In the genomic region with DNA sequence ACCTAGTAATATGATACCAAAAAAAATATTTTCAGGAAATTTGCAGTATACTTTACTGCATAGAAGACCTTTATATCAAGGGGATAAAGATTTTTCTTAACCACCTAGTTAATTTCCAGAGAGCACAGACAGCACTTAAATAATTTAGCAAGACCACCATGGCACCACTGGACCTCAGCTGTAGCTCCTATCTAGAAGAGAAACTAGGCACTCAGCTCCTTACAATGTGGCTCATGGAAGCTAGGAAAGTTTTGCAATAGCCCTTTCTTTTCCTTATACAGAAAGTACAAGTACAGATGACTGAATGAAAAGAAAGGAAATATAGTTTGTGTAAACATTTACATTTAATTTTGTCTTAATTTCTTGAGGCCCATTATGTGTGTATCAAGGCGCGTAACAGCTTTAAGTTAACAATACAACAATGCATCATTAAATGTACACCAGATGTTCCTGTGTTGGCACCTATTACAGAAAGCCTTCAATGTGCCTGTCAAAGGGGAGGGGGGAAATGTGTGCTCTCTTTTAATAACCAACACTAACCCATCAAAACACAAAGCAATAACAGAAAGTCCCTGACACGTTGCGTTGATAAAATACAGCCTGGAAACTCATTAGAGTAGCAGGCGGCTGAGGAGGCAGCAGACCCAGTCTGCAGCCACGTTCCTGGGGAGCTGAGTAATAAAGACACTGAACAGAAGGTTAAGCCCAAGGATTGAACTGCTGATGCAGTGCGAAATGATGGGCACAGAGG, we compare ENCODE assay signal across 9 mouse cellular contexts.
DNase-seq lines count a peak whose midpoint lies in the region; ATAC-seq and TF ChIP-seq lines count a peak whose summit lies in the region.
"Had no signal": no experiment of that assay in that cellular context is flagged by ENCODE, and none has a peak within 500 bp of the region (broad histone marks: within the 10 kb centered on the region; RNA-seq: fewer than 3 reads in every experiment).

No protein-coding gene starts in this region.

- H3K4me3 ChIP-seq in forebrain, embryonic 15.5 days: no peak overlapping the region
- H3K4me3 ChIP-seq in limb, embryonic 12.5 days (replicated peaks): no peak overlapping the region
- H3K4me3 ChIP-seq in neural tube, embryonic 14.5 days (ENCODE audit: low read depth, low read length): no peak overlapping the region
- no peak overlapping the region for H3K4me3 ChIP-seq in gastrocnemius, adult 2 months

- no peaks in the 10 kb centered on the region for H3K9me3 ChIP-seq in forebrain, embryonic 15.5 days
- no peaks in the 10 kb centered on the region for H3K9me3 ChIP-seq in limb, embryonic 12.5 days
- H3K9me3 ChIP-seq in neural tube, embryonic 14.5 days (ENCODE audit: control insufficient read depth, low read length): no peaks in the 10 kb centered on the region

- ATAC-seq in forebrain, embryonic 15.5 days (replicated peaks): peak; percentile 73
- ATAC-seq in limb, embryonic 12.5 days (ENCODE audit: insufficient number of reproducible peaks, insufficient read depth, low FRiP score, low TSS enrichment, low read depth): peak; percentile 68
- ATAC-seq in neural tube, embryonic 14.5 days (ENCODE audit: low read depth): peak; percentile 94

- peaks cover 15% of the 10 kb centered on the region for H3K4me1 ChIP-seq in forebrain, embryonic 15.5 days
- H3K4me1 ChIP-seq in limb, embryonic 12.5 days (replicated peaks): peaks cover 17% of the 10 kb centered on the region
- peaks cover 10% of the 10 kb centered on the region; the same call in 1 of the 2 replicates for H3K4me1 ChIP-seq in neural tube, embryonic 14.5 days (ENCODE audit: control insufficient read depth, insufficient read depth, low read length)

- no peak for TF ChIP-seq CTCF in gastrocnemius, adult 2 months (IDR thresholded peaks at IDR 0.05)

- intact Hi-C loops in gastrocnemius, adult 2 months (cut with DNase I): no loop called here

- no peak overlapping the region for H3K9ac ChIP-seq in forebrain, embryonic 15.5 days (replicated peaks)
- no peak overlapping the region for H3K9ac ChIP-seq in limb, embryonic 12.5 days (replicated peaks)
- H3K9ac ChIP-seq in neural tube, embryonic 14.5 days (replicated peaks; ENCODE audit: low read depth, low read length): no peak overlapping the region

- no peaks in the 10 kb centered on the region for H3K27me3 ChIP-seq in forebrain, embryonic 15.5 days
- H3K27me3 ChIP-seq in limb, embryonic 12.5 days: no peaks in the 10 kb centered on the region
- H3K27me3 ChIP-seq in neural tube, embryonic 14.5 days (ENCODE audit: control insufficient read depth, insufficient read depth, low read length): no peaks in the 10 kb centered on the region

- peak overlapping the region; percentile 6; the same call in 1 of the 2 replicates for H3K4me2 ChIP-seq in forebrain, embryonic 15.5 days (replicated peaks)
- peak overlapping the region; percentile 34 for H3K4me2 ChIP-seq in limb, embryonic 12.5 days
- peak overlapping the region; percentile 32; the same call in 1 of the 2 replicates for H3K4me2 ChIP-seq in neural tube, embryonic 14.5 days (ENCODE audit: low read depth, low read length)

- H3K36me3 ChIP-seq in forebrain, embryonic 15.5 days: no peaks in the 10 kb centered on the region
- no peaks in the 10 kb centered on the region for H3K36me3 ChIP-seq in limb, embryonic 12.5 days
- no peaks in the 10 kb centered on the region for H3K36me3 ChIP-seq in neural tube, embryonic 14.5 days (ENCODE audit: control insufficient read depth, insufficient read depth, low read length)

- peak overlapping the region; percentile 60 for H3K27ac ChIP-seq in forebrain, embryonic 15.5 days (replicated peaks)
- no peak overlapping the region for H3K27ac ChIP-seq in limb, embryonic 12.5 days
- H3K27ac ChIP-seq in neural tube, embryonic 14.5 days (ENCODE audit: low read depth, low read length): peak overlapping the region; percentile 28; the same call in 1 of the 2 replicates
- no peak overlapping the region for H3K27ac ChIP-seq in gastrocnemius, adult 2 months

- WGBS in forebrain, embryonic 15.5 days: 9% methylated on average over 7 of the region's 7 CpGs
- WGBS in limb, embryonic 12.5 days: 19% methylated on average over 7 of the region's 7 CpGs
- WGBS in neural tube, embryonic 14.5 days: 7% methylated on average over 7 of the region's 7 CpGs

- DNase-seq in layer of hippocampus, adult 11-12 months (ENCODE audit: low spot score): peak; percentile 8
- no peak for DNase-seq in layer of hippocampus, postnatal 14 days (ENCODE audit: low spot score in 2 of 2)
- DNase-seq in thymus, postnatal 4 days: no peak
- DNase-seq in gastrocnemius, adult 2 months: no peak
- DNase-seq in left cerebral cortex, adult 8-10 months (ENCODE audit: low spot score in 2 of 2): no peak
- DNase-seq: right cerebral cortex, postnatal 14 days had no signal

Comparison
In these comparisons a context has a peak if more than half of its experiments do, and no peak if none do; other contexts are left out.
1. H3K27ac ChIP-seq: peak in forebrain, embryonic 15.5 days (single experiment) and neural tube, embryonic 14.5 days (single experiment); none in limb, embryonic 12.5 days (single experiment) and gastrocnemius, adult 2 months (single experiment).
2. Peak in every context shown above with its lines, with median percentiles within 50 percentile points of each other: ATAC-seq and H3K4me2 ChIP-seq.